Mouse (Mus musculus): ENCODE data around the gene Mtmr10.

- TF ChIP-seq GATA1 (IDR thresholded peaks at IDR 0.05; ENCODE audit: borderline replicate concordance, low read length) (no peak), FLI1 (IDR thresholded peaks at IDR 0.05; ENCODE audit: low read length) (no peak)
Measured at GRCm38 (mm10) chr7:64265502-64266279, 21.8 kb upstream of the Mtmr10 start.

Data from megakaryocyte, embryonic 14.5 days (primary cell).